Mouse (Mus musculus) hematopoietic stem cell, adult 5-6 weeks (primary cell): ENCODE results near the gene Taf1b. TPM values are rescaled to one million over a fixed set of nuclear protein-coding genes. Genes with fewer than 3 reads are reported as not detected.

Experiments
- ATAC-seq, 2 experiments: fragments of 125-278 bp in 1 of 2; replicated peaks in 1 of 2; 2 replicates each; pipeline ENCODE4 v1.8.0; 2016 to 2017; ENCODE audit warnings: inconsistent platforms in 2 of 2, mild to moderate bottlenecking in 2 of 2, moderate number of reproducible peaks in 2 of 2, low read depth in 1 of 2, moderate TSS enrichment in 1 of 2; ENCODE audit not compliant: low FRiP score in 2 of 2, poor library complexity in 2 of 2, severe bottlenecking in 2 of 2, insufficient read depth in 1 of 2, low TSS enrichment in 1 of 2
- total RNA-seq: library from RNA; stranded (forward); fragments of 172-1452, 232-1000 nt; gene quantifications from 2 replicates; pipeline ENCODE4 v1.2.3, GENCODE M21; 2017

Gene Taf1b
- total RNA-seq, 1 experiment from 2014 or later: 58.8 TPM

DNA sequence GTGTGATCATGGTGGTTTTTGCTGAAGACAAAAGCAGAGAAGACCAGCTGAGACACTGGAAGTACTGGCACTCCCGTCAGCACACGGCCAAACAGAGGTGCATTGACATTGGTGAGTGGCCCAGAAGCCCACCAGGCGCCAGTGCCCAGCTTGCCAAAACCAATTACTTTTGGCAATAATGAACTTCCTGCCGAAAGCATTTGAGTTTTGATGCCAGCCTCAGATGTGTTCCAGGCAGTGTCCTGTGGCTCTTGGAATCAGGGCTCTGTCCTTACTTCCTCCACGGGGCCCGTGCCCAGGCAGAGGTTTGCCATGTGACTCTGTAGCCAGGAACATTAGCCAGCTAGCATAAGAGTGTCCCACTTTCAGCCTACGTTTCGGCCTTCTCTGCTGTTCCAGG is 86.7 kb downstream of the Taf1b start:
- ATAC-seq: no peak

DNA sequence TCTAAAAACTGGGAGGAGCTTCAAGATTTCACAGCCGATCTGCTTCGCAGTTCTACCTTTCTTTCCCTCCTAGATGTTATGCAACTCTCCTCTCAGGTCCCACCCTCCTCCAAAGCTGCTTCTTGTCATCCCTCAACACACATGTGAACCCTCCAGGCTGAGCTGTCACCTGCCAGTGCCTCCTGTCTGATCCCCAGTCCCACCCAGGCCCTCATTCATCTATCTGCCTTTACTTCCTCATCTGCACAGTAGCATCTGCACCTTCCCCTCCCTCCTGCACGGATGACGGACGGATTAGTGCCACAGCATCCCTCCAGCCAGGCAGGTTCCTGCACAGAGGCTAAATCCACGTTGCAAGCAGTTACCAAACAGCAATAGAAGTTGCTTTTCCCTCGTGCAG is 88.0 kb downstream of the Taf1b start:
- peak in 1 of 2 experiments; percentile 30; a peak in 1 of 4 replicates for ATAC-seq

DNA sequence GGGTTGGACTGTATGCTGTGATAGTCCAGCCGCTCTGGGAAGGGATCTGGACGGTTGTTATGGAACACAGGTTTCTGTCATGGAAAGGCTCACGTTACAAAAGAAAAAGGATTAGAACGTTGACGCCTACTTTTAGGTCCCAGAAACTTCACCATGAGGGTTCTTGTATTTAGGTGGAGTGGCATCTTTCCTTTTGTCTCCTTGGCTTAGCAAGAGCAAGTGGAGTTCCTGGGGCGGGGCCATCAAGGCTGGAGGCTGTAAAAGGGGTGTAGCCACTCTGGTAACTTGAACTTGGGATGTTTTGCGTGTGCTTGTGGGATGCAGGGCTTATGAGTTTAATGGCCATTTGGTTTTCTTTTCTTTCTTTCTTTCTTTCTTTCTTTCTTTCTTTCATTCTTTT is 92.2 kb downstream of the Taf1b start:
- no peak for ATAC-seq

DNA sequence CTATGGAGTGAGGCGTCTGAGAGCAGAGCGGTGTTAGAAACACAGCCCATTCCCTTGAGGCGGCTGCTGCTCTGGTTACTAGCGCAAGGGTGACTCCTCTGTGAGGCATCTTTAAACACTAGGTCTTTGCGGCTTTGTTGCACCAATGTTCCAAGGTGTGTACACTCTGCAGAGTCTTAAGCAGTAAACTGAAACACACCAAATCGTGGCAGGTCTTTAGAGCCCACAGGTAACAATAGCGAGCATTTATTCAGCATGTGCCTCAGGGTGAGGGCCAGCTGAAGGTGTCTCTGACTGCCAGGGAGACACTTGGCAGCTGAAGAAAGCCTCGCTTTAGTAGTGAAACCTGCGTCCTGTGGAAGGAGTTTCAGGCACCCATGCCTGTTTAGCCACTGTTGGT is 93.9 kb downstream of the Taf1b start:
- 0 out of 4 replicates have a peak, but pooled peaks of 1 of the 2 experiments have one; percentile 1 for ATAC-seq

DNA sequence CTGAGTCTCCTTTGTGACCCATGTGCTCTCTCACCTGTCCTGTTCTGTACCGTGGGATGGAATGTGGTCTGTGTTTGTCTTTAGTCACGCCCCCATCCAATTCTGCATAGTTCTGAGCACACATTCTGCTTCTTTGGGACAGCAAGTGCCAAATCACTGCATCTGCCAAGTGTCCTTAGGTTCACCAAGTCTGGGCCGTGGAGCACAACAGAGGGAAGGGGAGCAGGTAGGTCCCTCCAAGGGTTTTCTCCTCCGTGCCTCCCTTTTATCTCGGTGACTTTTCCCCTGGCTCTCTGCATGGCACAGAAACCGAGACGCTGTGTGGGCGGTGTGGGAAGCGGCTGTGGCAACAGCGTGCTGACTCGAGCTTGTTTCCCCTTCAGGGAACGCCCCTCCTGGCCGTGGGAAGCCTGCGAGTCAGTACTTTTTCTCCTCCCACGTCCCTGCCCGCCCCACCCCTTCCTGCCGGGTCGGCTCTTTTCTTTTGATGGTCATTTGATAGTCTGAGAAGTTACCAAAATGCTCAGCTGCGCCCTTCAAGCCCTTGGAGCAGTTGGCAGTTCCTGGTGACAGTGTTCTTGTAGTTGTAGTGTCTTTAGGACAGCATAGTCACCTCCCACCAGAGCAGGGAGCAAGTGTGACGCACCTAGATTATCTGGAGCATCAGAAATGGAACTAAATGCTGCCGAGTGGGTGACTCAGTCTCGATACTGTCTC is 95.0 kb downstream of the Taf1b start:
- ATAC-seq: peak; percentile 89 to 94

DNA sequence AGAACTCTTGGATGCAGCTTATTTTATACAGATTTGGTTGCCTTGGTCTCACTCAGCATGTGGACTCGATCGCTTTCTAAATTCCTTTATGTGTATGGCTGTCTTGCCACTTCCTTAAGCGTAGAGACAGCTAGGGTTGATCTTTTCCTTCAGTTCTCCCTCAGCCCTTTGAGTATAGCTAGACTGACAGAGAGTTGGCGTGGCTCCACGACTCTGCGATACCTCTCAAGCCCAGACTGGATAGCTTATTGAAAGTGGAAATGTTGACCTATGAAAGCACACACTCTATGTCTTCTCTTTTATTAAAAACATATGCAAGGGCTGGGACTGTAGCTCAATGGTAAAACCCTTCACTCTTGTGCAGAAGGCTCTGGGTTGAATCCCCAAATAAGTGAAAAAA is 99.2 kb downstream of the Taf1b start:
- ATAC-seq: no peak

DNA sequence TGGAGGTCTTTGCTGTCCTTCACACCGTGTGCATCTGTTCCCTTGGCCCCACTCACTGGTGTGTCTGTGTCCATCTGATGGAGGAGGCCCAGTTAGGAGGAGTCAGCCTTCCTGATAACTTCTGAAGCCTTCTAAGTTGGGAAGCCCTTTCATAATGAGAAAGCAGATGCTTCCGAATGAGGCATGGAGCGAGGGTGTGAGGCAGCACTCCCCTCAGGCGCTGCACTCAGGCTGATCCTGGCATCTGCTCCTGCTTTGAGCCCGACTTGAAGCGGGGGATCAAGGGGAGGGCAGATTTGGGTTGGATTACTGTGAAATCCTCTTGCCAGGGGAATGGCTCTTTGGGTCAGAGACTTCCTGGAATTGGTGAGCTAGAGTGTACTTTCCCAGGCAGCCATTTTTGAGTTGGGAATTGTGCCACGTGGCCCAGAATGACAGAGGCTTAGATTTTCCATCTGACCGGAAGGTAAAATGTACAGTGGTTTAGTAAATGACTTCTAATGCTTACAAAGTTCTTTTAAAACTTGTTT is 101.3 kb downstream of the Taf1b start:
- ATAC-seq: no peak

DNA sequence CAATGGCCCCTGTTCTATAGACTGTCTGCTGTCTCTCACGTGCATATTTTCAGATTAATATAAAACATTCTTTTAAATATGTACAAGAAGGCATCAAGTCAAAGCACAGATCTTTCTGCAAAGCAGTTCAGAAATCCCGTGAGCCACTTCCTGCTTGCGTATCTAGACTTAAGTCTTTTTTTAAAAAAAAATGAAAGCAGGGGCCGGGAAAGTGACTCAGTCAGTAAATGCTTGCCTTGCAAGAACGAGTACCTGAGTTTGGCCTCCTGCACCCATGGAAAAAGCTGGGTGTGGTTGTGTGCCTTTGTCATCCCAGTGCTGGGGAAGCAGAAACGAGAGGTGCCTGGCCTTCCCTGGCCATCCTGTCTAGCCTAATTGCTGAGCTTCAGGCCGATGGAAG is 101.9 kb downstream of the Taf1b start:
- no peak for ATAC-seq

DNA sequence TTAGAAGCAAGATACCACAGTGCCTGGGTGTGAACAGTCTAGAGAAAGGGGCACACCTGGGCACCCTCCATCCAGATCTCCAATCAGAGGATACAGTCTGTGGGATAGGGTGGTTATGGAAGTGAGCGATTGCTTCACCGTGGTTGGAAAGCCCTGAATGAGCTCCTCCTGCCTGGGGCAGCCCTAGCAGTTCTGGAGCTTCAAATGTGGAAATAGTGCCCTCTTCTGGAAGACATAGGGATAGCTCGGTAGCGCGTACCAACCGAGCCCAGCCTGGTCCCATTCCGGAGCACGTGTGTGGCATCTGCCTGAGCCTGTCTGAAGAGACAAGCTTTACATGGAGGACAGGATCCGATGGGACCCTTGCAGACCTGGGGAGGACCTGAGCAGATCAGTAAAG is 102.6 kb downstream of the Taf1b start:
- ATAC-seq: peak; percentile 90 to 94

DNA sequence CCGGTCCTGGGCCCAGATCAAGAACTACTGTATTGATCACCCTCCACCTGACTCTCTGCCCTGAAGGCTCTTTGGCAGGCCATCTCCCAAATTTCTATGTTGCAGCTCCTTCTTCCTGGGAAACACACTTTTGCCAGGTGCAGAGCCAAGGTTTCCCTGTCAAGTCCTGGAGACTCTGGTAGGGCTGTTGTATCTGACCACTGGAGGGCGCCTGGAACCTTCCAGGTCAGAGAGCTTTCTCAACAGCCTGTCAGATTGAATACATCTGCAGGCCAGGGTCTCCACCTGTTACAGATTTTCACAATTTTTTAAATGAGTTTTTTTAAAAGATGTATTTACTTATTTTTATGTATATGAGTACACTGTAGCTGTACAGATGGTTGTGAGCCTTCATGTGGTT is 105.1 kb downstream of the Taf1b start:
- peak; percentile 47 to 63; a peak in 2 of 4 replicates for ATAC-seq

DNA sequence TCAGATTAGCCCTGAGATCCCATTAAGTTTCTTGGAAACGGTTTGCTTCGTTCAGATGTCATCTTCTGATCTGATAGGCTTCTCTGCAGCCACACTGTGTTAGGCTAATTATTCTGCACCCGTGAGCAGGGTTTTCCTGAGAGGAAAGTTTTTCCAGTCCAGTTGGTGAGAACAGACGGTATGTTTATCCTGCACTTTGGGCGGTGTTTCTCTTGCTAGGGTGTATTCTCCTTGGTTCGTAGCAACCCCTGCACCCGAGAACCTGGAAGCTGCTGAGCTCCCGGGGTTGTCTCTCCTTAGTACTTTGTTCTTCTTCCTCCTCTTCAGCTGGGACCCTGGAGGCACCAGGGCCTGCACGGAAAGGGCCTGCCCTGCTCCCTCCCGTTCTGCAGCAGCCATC is 108.0 kb downstream of the Taf1b start:
- ATAC-seq: no peak

Other genes with a start within 250 kb of the Taf1b start
- gene Grhl1, start 73.9 kb downstream of the Taf1b start, total RNA-seq: 0.25 and 1.1 TPM in 2 replicates
- 20.9 and 30.6 TPM in 2 replicates for gene Klf11, start 152.9 kb downstream of the Taf1b start, total RNA-seq
- not detected in 2 replicates for gene Cys1, start 183.5 kb downstream of the Taf1b start, total RNA-seq
- 61.3 and 69.3 TPM in 2 replicates for gene Rrm2, start 209.9 kb downstream of the Taf1b start, total RNA-seq